Mouse (Mus musculus) layer of hippocampus, adult 2 months (tissue): ENCODE measurements at regions not wholly inside any gene's neighbourhood (a gene's known extent, or its start where the extent isn't known, plus 50 kb on each side); places are given as distances from the start of the nearest gene placed in this dataset.

Experiments
- DNase-seq, 2 experiments: peaks; one replicate each; pipeline ENCODE4 v3.0.0; 2022; ENCODE audit warnings: low spot score in 2 of 2
- H3K27ac ChIP-seq: fragments of 200-600 bp; 2 replicates; pipeline ENCODE4 v1.8.1; 2022
- H3K4me3 ChIP-seq: fragments of 200-600 bp; 2 replicates; pipeline ENCODE4 v1.8.1; 2022; ENCODE audit warnings: mild to moderate bottlenecking
- CTCF ChIP-seq: fragments of 200-600 bp; conservative IDR thresholded peaks from 2 replicates; pipeline ENCODE4 v1.8.1; 2022; ENCODE audit warnings: antibody characterized with exemption, mild to moderate bottlenecking, moderate library complexity
- microRNA-seq, 2 experiments: library from miRNA; unstranded; fragments of <30 nt; microRNA quantifications; one replicate each; pipeline ENCODE4 v1.2.0; 2021

- Histone ChIP-seq H3K4me3 (no peak overlapping the region), H3K27ac (no peak overlapping the region)
- TF ChIP-seq CTCF = no peak
- no peak for DNase-seq
These were observed 131.6 kb upstream of the Arpp21 start for GRCm38 (mm10) chr9:112367291-112367690.

GRCm38 (mm10) chr9:112361355-112361754, 125.6 kb upstream of the Arpp21 start:
- Histone ChIP-seq H3K27ac (peak overlapping the region; percentile 85), H3K4me3 (peak overlapping the region; percentile 4; the same call in 1 of the 2 replicates)
- no peak for TF ChIP-seq CTCF
- peak; percentile 17 to 38 for DNase-seq

- no peak for DNase-seq
- Histone ChIP-seq H3K4me3 (no peak overlapping the region), H3K27ac (no peak overlapping the region)
- TF ChIP-seq CTCF = no peak
These were observed 123.1 kb upstream of the Arpp21 start for GRCm38 (mm10) chr9:112358711-112359298.

GRCm38 (mm10) chr9:112353196-112353595, 117.5 kb upstream of the Arpp21 start:
- Histone ChIP-seq H3K4me3 (no peak overlapping the region), H3K27ac (no peak overlapping the region)
- no peak for DNase-seq
- no peak for TF ChIP-seq CTCF

GRCm38 (mm10) chr9:112348942-112349341, 113.2 kb upstream of the Arpp21 start:
- DNase-seq = no peak
- Histone ChIP-seq H3K27ac (no peak overlapping the region), H3K4me3 (no peak overlapping the region)
- no peak for TF ChIP-seq CTCF

- no peak overlapping the region for H3K27ac ChIP-seq
- no peak for DNase-seq
- no peak overlapping the region for H3K4me3 ChIP-seq
- TF ChIP-seq CTCF = no peak
These were observed 109.1 kb upstream of the Arpp21 start for GRCm38 (mm10) chr9:112344792-112345191.

GRCm38 (mm10) chr9:112340363-112340762, 104.6 kb upstream of the Arpp21 start:
- no peak for DNase-seq
- no peak overlapping the region for H3K27ac ChIP-seq

GRCm38 (mm10) chr9:112320016-112320415, 84.3 kb upstream of the Arpp21 start:
- H3K27ac ChIP-seq = no peak overlapping the region
- H3K4me3 ChIP-seq = no peak overlapping the region
- TF ChIP-seq CTCF = no peak
- no peak for DNase-seq

More at GRCm38 (mm10) chr9:112340363-112340762, 104.6 kb upstream of the Arpp21 start:
- no peak overlapping the region for H3K4me3 ChIP-seq
- TF ChIP-seq CTCF = no peak

- Histone ChIP-seq H3K27ac (no peak overlapping the region), H3K4me3 (no peak overlapping the region)
- TF ChIP-seq CTCF = no peak
- no peak for DNase-seq
These were observed 73.2 kb upstream of the Arpp21 start for GRCm38 (mm10) chr9:112308950-112309349.

- no peak for TF ChIP-seq CTCF
- no peak overlapping the region for H3K4me3 ChIP-seq
- DNase-seq = peak; percentile 4 to 14
- H3K27ac ChIP-seq = no peak overlapping the region
These were observed 72.1 kb upstream of the Arpp21 start for GRCm38 (mm10) chr9:112307837-112308236.

- no peak overlapping the region for H3K4me3 ChIP-seq
- TF ChIP-seq CTCF = no peak
- no peak overlapping the region for H3K27ac ChIP-seq
- DNase-seq = no peak
These were observed 56.1 kb upstream of the Arpp21 start for GRCm38 (mm10) chr9:112291875-112292274.

Small RNAs in the stretch of these regions (microRNA-seq; reads per million reads assigned to microRNA genes)
- gene Gm27847 = 0 reads per million in 2 experiments
